Mouse (Mus musculus): ENCODE data around the gene Lingo2. TPM values are rescaled to one million over a fixed set of nuclear protein-coding genes. Genes with fewer than 3 reads are reported as not detected.

Gene Lingo2
- polyA plus RNA-seq, 1 experiment from 2014 or later: 0.09 TPM

DNA sequence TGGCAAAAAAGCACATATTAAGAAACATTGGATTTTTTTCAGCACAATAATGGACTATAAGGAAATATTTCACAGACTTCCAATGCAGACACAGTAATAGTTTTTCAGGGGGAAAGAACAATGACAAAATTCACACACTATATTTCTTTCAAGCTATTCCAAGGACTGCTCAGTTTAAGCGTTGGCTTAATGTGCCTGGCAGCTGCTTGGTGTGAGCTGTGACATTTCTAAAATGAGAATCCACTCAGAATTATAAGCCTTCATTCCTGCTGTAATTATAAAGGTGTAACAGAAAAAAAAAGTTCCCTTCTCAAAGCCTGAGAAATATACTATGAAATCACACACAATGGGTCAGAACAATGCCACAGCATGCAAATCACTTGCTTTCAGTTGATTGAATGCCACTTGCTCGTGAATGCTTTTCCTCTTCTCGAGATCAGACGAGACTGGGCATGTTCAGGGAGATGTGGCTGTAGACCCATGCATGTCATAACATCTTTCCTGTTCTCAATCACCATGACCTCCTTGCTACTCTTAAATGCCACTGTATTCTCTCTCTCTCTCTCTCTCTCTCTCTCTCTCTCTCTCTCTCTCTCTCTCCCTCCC lies 1017.4 kb downstream of the Lingo2 start:
- Histone ChIP-seq H3K9ac (no peak overlapping the region), H3K27me3 (no peaks in the 10 kb centered on the region), H3K27ac (no peak overlapping the region), H3K4me2 (no peak overlapping the region), H3K36me3 (no peaks in the 10 kb centered on the region), H3K9me3 (replicated peaks) (no peaks in the 10 kb centered on the region), H3K4me3 (replicated peaks) (no peak overlapping the region), H3K4me1 (replicated peaks) (no peaks in the 10 kb centered on the region)
- 42% methylated on average over 4 of the region's 4 CpGs for WGBS (ENCODE audit: insufficient replicate concordance)
- ATAC-seq (ENCODE audit: low read depth): no peak
- DNase-seq: no peak

DNA sequence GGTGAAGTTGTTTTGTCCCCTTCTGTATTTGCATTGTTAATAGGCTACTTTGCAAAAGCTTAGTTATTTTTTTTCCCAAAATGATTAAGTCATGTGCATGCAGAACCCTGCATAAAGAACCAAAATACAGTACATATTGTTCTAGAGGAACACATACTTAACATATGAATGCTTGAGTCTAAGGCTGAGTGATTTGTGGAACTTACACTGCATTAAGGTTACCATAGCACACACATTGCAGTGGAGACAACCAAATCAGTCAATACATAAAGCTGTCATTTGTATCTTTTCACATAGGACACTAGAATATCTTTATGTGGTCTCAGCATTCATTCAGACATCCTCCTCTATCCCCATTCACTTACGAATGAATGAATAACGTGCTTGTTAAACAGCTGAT lies 1023.8 kb downstream of the Lingo2 start:
- Histone ChIP-seq H3K4me1 (replicated peaks) (no peaks in the 10 kb centered on the region), H3K9me3 (replicated peaks) (no peaks in the 10 kb centered on the region), H3K27ac (no peak overlapping the region), H3K27me3 (no peaks in the 10 kb centered on the region), H3K36me3 (no peaks in the 10 kb centered on the region), H3K4me2 (no peak overlapping the region), H3K9ac (no peak overlapping the region), H3K4me3 (replicated peaks) (no peak overlapping the region)
- no peak for DNase-seq
- ATAC-seq (ENCODE audit: low read depth): no peak
- 63% methylated on average over 2 of the region's 2 CpGs for WGBS (ENCODE audit: insufficient replicate concordance)

DNA sequence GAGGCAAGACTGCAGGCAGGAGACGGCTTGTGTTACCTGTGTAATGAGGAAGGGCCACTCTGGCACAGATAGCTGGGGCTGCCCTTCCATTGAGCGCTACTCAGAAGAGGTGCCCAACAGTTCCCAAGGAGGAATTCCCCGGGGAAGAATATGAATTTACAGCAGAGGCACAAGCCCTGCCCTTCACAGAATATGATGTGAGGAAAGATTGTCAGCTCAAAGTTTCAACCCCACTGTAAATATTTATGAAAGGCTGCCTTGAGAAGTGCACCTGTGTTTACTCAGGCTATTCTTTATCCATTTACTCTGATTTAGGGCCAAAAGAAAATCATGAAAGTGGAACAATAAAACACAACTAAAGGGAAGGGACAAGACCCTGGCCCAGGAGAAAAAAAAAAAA lies 1034.1 kb downstream of the Lingo2 start:
- H3K27me3 ChIP-seq: no peaks in the 10 kb centered on the region
- no peak overlapping the region for H3K4me3 ChIP-seq (replicated peaks)
- no peak overlapping the region for H3K4me2 ChIP-seq
- no peak for ATAC-seq (ENCODE audit: low read depth)
- DNase-seq: no peak
- no peaks in the 10 kb centered on the region for H3K4me1 ChIP-seq (replicated peaks)
- WGBS (ENCODE audit: insufficient replicate concordance): 65% methylated on average over 3 of the region's 3 CpGs
- no peak overlapping the region for H3K27ac ChIP-seq
- H3K9me3 ChIP-seq (replicated peaks): no peaks in the 10 kb centered on the region
- no peaks in the 10 kb centered on the region for H3K36me3 ChIP-seq
- H3K9ac ChIP-seq: no peak overlapping the region

DNA sequence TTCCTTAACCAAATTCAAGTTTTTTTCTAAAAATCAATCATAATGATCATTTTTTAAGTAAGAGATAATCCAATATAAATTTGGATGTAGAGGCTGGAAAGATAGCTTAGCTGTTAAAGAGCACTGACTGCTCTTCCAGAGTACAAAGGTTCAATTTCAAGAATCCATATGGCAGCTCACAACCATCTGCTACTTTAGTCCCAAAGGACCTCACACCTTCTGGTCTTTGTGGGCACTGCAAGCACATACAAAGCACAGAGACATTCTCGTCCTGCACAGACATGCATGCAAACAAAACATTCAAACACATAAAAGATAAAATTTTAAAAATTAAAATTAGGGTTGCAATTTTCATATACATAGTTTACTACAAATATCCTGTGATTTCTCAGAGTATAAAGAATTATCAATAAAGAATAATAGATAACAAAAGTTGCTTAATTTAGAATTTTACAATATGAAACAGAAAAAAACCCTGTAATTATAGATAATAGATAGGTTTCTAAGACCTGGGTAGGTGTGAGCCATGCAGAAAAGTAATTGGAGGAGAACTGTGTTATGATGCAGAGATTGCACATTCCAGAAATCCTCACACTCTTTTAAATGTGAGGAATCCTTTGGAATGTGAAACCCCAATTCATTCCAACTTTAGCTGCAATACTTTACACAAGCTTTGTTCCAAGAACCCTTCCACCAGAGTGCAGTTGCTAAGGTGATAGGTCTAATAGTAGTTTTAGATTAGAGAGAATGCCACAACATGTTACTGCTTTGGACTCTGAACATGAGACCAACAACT lies 1053.6 kb downstream of the Lingo2 start:
- DNase-seq (no peak), ATAC-seq (ENCODE audit: low read depth) (no peak)
- Histone ChIP-seq H3K4me2 (no peak overlapping the region), H3K4me3 (replicated peaks) (no peak overlapping the region), H3K36me3 (no peaks in the 10 kb centered on the region), H3K9me3 (replicated peaks) (no peaks in the 10 kb centered on the region; the same call in 1 of the 2 replicates), H3K4me1 (replicated peaks) (no peaks in the 10 kb centered on the region), H3K27me3 (no peaks in the 10 kb centered on the region), H3K27ac (no peak overlapping the region), H3K9ac (no peak overlapping the region)
- WGBS (ENCODE audit: insufficient replicate concordance): 52% methylated on average over 1 of the region's 1 CpGs

DNA sequence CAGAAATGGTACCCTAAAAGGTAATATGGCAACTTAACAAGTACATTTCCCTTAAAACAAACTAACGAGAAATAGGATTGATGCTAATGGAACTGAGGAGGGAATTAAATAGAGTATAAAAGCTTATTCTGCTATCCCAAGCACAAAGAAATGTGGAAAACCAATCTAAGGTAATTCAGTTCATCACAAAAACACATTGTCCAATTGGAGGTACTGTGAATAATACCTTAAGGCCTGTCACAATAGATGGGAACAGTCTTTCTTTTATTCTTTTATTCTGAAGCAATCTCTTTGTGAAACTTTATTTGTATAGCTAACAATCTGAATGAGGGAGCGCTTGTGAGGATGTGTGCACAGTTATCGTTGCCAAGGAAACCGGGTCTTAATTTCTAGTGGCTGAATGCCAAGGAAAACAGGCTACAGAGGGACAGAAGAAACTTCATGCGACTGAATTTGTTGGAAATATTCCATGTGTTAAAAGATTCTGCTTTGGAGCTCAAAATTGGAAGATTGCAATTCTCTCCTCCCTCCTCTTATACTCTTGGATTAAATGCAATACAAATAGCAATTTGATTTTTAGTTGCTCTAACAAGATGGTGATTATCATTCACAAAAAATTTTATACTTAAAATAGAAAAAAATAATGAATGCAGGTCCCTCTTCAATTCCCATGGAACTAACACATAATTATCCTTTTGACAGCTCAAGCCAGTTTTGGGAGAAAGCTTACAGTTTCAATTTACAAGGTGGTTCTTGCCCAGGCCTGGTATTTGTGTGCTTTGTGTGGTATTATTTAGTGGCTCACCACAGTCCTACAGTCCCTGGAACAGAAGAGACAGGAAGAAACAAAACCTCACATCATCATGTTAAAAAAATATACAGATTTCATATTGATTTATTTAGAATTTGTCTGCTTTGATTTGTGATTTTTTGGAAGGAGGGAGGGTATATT lies 1065.7 kb downstream of the Lingo2 start:
- H3K4me3 ChIP-seq (replicated peaks): no peak overlapping the region
- H3K27me3 ChIP-seq: no peaks in the 10 kb centered on the region
- H3K27ac ChIP-seq: no peak overlapping the region
- H3K36me3 ChIP-seq: no peaks in the 10 kb centered on the region
- H3K4me2 ChIP-seq: no peak overlapping the region
- H3K4me1 ChIP-seq (replicated peaks): no peaks in the 10 kb centered on the region
- ATAC-seq (ENCODE audit: low read depth): no peak
- 61% methylated on average over 5 of the region's 5 CpGs for WGBS (ENCODE audit: insufficient replicate concordance)
- DNase-seq: no peak
- H3K9ac ChIP-seq: no peak overlapping the region
- no peaks in the 10 kb centered on the region for H3K9me3 ChIP-seq (replicated peaks)

DNA sequence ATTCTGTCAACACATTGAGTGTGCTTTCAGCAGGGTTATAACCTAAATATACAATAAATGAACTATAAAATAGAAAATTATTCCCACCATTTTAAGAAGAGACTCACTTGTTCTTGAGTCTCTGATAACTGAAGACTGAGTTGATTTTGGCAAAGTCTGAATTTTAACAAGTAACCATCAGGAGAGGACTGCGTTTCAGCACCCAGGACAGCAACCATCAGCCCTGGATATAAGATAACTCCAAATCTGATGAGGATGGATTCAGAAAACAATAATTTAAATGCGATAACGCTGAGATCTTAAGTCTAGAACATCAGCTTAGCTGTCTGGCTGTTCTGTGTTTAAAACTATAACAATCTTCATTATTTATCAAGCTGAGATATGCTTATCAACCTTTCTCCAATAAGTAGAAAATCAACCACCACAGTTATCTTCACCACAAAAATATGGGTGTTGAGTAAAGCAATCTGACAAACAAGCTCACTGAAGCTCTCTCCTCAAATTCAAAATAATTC lies 1066.5 kb downstream of the Lingo2 start:
- no peaks in the 10 kb centered on the region for H3K27me3 ChIP-seq
- no peaks in the 10 kb centered on the region for H3K36me3 ChIP-seq
- H3K9ac ChIP-seq: no peak overlapping the region
- H3K4me3 ChIP-seq (replicated peaks): no peak overlapping the region
- H3K27ac ChIP-seq: no peak overlapping the region
- no peaks in the 10 kb centered on the region for H3K9me3 ChIP-seq (replicated peaks)
- DNase-seq (no peak), ATAC-seq (ENCODE audit: low read depth) (no peak)
- H3K4me2 ChIP-seq: no peak overlapping the region
- no peaks in the 10 kb centered on the region for H3K4me1 ChIP-seq (replicated peaks)
- 37% methylated on average over 3 of the region's 3 CpGs for WGBS (ENCODE audit: insufficient replicate concordance)

DNA sequence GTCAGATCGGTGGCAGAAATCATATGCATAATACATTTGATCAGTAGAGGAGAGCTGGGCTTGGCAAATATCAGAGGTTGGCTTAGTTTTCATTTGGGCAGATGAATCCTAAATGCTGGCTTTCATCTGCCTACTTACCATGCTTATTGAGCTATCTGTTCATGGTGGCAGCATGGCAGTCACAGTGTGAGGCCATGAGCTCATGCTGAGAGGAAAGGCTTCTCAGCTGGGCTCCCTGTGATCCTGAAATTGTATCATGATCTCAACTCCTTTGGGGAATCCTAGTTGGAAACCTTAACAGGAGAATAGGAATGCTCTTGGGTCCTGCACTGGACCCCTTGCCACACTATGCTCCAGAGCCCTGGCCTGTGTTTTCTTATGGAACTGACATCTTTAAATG lies 1105.0 kb downstream of the Lingo2 start:
- H3K27me3 ChIP-seq: no peaks in the 10 kb centered on the region
- no peak overlapping the region for H3K9ac ChIP-seq
- DNase-seq (no peak), ATAC-seq (ENCODE audit: low read depth) (no peak)
- WGBS (ENCODE audit: insufficient replicate concordance): 67% methylated on average over 1 of the region's 1 CpGs
- no peak overlapping the region for H3K4me2 ChIP-seq
- H3K4me1 ChIP-seq (replicated peaks): no peaks in the 10 kb centered on the region
- H3K36me3 ChIP-seq: no peaks in the 10 kb centered on the region
- no peak overlapping the region for H3K4me3 ChIP-seq (replicated peaks)
- H3K27ac ChIP-seq: no peak overlapping the region
- no peaks in the 10 kb centered on the region for H3K9me3 ChIP-seq (replicated peaks)

DNA sequence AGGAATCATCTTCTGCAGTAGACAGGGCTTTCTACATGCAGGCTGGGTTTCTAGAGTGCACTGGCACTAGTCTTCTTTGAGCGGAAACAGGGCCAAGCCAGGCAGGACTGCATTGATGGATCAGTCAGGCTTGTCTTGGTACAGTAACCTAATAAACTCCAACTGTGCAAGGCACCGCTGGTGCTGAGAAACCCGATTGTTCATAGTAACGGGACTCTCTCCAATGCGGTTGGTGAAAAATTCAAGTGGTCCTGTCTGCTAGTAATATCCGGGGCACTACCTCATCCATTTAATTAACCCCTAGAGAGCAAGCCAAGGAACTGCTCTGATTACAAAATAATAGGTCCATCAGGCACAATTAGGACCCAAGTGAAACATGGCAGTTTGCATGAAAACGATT lies 1106.4 kb downstream of the Lingo2 start:
- DNase-seq (no peak), ATAC-seq (ENCODE audit: low read depth) (no peak)
- no peaks in the 10 kb centered on the region for H3K9me3 ChIP-seq (replicated peaks)

DNA sequence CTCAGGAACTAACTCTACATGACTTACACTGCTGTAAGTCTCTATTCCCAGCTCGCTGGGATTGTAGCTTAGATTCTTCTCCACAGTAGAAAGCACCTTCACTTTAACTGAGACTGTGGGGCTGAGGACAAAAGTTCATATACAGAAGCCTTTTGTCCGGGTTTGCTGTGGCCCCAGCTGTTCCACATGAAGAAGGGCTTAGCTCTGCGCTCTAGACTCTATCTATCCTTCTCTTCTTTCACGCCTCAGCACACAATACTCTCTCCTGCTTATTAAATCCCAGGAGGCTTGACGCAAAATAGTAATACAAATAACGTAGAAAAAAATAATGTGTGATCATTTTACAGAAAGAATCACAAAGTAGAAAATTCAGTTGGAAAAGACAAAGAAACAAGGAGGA lies 1107.0 kb downstream of the Lingo2 start:
- DNase-seq (no peak), ATAC-seq (ENCODE audit: low read depth) (no peak)

More for the DNA sequence above, 1106.4 kb downstream of the Lingo2 start:
- Histone ChIP-seq H3K4me1 (replicated peaks) (no peaks in the 10 kb centered on the region), H3K9ac (no peak overlapping the region), H3K4me2 (no peak overlapping the region), H3K36me3 (no peaks in the 10 kb centered on the region), H3K27me3 (no peaks in the 10 kb centered on the region), H3K4me3 (replicated peaks) (no peak overlapping the region), H3K27ac (no peak overlapping the region)
- WGBS (ENCODE audit: insufficient replicate concordance): 75% methylated on average over 7 of the region's 7 CpGs

DNA sequence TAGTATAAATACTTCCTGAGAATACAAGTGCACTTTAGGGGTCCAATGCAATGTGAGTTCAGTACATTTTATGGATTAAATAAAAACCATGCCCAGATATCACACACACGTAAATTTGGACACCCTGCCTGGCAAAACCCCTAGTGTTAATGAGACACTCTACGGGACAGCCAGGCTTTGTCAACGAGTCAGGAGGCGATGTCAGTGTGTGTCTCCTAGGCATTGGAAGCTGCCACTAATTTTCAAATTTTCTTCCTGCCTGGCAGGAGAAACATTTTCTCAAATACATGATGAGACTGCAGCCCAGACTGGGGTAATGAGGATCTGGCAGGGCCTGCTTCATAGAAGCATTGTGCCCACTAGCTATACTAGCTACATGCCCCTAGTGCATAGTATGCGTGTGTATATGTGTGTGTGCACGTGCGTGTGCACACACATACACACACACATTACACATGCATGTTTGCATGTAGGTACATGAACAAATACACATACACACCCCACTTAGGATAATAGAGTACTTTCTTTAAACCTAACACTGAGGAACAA lies 1128.2 kb downstream of the Lingo2 start:
- no peak for DNase-seq
- H3K27me3 ChIP-seq: no peaks in the 10 kb centered on the region
- H3K4me3 ChIP-seq (replicated peaks): no peak overlapping the region
- H3K4me2 ChIP-seq: no peak overlapping the region
- H3K36me3 ChIP-seq: no peaks in the 10 kb centered on the region
- H3K27ac ChIP-seq: no peak overlapping the region
- H3K4me1 ChIP-seq (replicated peaks): no peaks in the 10 kb centered on the region
- 79% methylated on average over 7 of the region's 7 CpGs for WGBS (ENCODE audit: insufficient replicate concordance)
- no peaks in the 10 kb centered on the region for H3K9me3 ChIP-seq (replicated peaks)
- no peak overlapping the region for H3K9ac ChIP-seq
- no peak for ATAC-seq (ENCODE audit: low read depth)

More for the DNA sequence above, 1107.0 kb downstream of the Lingo2 start:
- Histone ChIP-seq H3K4me2 (no peak overlapping the region), H3K4me3 (replicated peaks) (no peak overlapping the region), H3K9ac (no peak overlapping the region), H3K36me3 (no peaks in the 10 kb centered on the region), H3K27me3 (no peaks in the 10 kb centered on the region), H3K4me1 (replicated peaks) (no peaks in the 10 kb centered on the region), H3K27ac (no peak overlapping the region), H3K9me3 (replicated peaks) (no peaks in the 10 kb centered on the region)
- 68% methylated on average over 6 of the region's 6 CpGs for WGBS (ENCODE audit: insufficient replicate concordance)

DNA sequence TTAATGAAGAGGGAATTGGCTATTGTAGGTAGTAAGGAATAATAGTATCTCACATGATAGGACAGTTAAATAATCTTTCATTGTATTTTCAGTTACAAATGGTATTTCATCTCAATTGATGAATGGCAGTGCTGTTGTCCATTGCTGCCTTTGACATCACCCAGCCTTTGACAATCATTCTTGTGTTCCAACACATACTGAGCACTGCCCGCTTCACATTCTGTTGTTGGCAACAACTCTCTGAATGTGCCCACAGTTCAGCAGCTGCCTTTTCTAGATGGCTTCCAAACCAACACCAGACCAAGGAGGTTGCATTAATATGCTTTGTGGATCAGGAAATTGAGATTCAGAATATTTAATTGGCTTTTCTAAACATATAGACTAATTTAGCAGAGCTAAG lies 1130.8 kb downstream of the Lingo2 start:
- ATAC-seq (ENCODE audit: low read depth) (no peak), DNase-seq (no peak)
- WGBS (ENCODE audit: insufficient replicate concordance): 71% methylated on average over 1 of the region's 1 CpGs
- no peak overlapping the region for H3K27ac ChIP-seq
- no peak overlapping the region for H3K4me2 ChIP-seq
- H3K4me1 ChIP-seq (replicated peaks): no peaks in the 10 kb centered on the region
- H3K9ac ChIP-seq: no peak overlapping the region
- H3K9me3 ChIP-seq (replicated peaks): no peaks in the 10 kb centered on the region
- H3K36me3 ChIP-seq: no peaks in the 10 kb centered on the region
- no peak overlapping the region for H3K4me3 ChIP-seq (replicated peaks)
- H3K27me3 ChIP-seq: no peaks in the 10 kb centered on the region

All from liver, embryonic 13.5 days (tissue).